Mouse (Mus musculus): Measurements from ENCODE around the gene Dcaf15.

Gene Dcaf15

GRCm38 (mm10) chr8:84067047-84067573, 37.5 kb downstream of the Dcaf15 start:
- DNase-seq (ENCODE audit: low read depth, low spot score): peak; percentile 63

GRCm38 (mm10) chr8:84066291-84066930, 38.2 kb downstream of the Dcaf15 start, which contains the start of gene Rfx1:
Rfx1 (plus strand) TSS chr8:84066834.
- DNase-seq (ENCODE audit: low read depth, low spot score): peak; percentile 99

GRCm38 (mm10) chr8:84065457-84066072, 39.0 kb downstream of the Dcaf15 start:
- no peak for DNase-seq (ENCODE audit: low read depth, low spot score)

GRCm38 (mm10) chr8:84065037-84065436, 39.5 kb downstream of the Dcaf15 start, which contains the start of gene Gm10643:
Gm10643 (minus strand) TSS chr8:84065137.
- no peak for DNase-seq (ENCODE audit: low read depth, low spot score)

GRCm38 (mm10) chr8:84063861-84064610, 40.5 kb downstream of the Dcaf15 start:
- DNase-seq (ENCODE audit: low read depth, low spot score): no peak

GRCm38 (mm10) chr8:84060245-84060644, 44.3 kb downstream of the Dcaf15 start:
- DNase-seq (ENCODE audit: low read depth, low spot score): no peak

GRCm38 (mm10) chr8:84059226-84059625, 45.3 kb downstream of the Dcaf15 start:
- no peak for DNase-seq (ENCODE audit: low read depth, low spot score)

GRCm38 (mm10) chr8:84057827-84058226, 46.7 kb downstream of the Dcaf15 start:
- no peak for DNase-seq (ENCODE audit: low read depth, low spot score)

- DNase-seq (ENCODE audit: low read depth, low spot score): no peak
Observed at GRCm38 (mm10) chr8:84053229-84053628, 51.3 kb downstream of the Dcaf15 start.

GRCm38 (mm10) chr8:84052746-84053145, 51.8 kb downstream of the Dcaf15 start:
- no peak for DNase-seq (ENCODE audit: low read depth, low spot score)

- DNase-seq (ENCODE audit: low read depth, low spot score): no peak
Observed at GRCm38 (mm10) chr8:84048171-84048570, 56.4 kb downstream of the Dcaf15 start.

All from retina, adult 2 months (tissue).